Mouse (Mus musculus) brain, embryonic 14.5 days (tissue): ENCODE measurements around the gene Adcy2.

Source experiments
- CTCF ChIP-seq: fragments of 200-500 bp; IDR thresholded peaks from 2 replicates; pipeline ENCODE4 v1.5.1; 2012; ENCODE audit warnings: inconsistent platforms, mild to moderate bottlenecking, moderate library complexity, borderline replicate concordance; ENCODE audit not compliant: insufficient read depth, insufficient read length; ENCODE audit errors: extremely low read depth
- POLR2A ChIP-seq: fragments of 200-500 bp; IDR thresholded peaks from 2 replicates; pipeline ENCODE4 v1.6.1; 2012; ENCODE audit warnings: mild to moderate bottlenecking, inconsistent platforms, borderline replicate concordance; ENCODE audit not compliant: poor library complexity, insufficient read depth, insufficient read length, severe bottlenecking; ENCODE audit errors: extremely low read depth

- no peak for TF ChIP-seq POLR2A
- no peak for TF ChIP-seq CTCF
Observed at GRCm38 (mm10) chr13:68902708-68903107, 96.6 kb downstream of the Adcy2 start.
